Mouse (Mus musculus) lung, postnatal 0 days (tissue): ENCODE data around the gene Rxylt1.
A peak's percentile ranks its signal among the peaks of the same experiment; 100 is the strongest.

Experiments used
- CTCF ChIP-seq: IDR thresholded peaks from 2 replicates; pipeline ENCODE4 v1.5.1; 2016; ENCODE audit warnings: antibody characterized with exemption, mild to moderate bottlenecking
- EP300 ChIP-seq: IDR thresholded peaks from 2 replicates; pipeline ENCODE4 v1.6.1; 2016; ENCODE audit warnings: antibody characterized with exemption, mild to moderate bottlenecking, control low read depth

DNA sequence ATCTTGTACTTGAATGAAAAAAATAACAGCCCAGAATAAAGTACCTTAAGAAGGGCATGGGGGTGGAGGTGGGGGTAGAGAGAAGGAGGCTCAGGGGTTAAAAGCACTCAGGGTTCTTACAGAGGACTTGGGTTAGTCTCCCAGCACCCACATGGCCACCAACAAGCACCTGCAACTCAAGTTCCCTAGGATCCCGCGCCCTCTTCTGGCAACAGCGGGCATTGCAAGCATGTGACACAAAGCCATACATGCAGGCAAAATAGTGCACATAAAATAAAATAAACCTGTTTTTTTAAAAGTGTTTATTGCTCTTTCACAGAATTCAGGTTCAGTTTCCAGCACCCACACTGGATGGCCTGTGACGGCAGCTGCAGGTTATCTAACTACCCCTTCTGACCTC, 56.8 kb downstream of the Rxylt1 start:
- TF ChIP-seq EP300 (no peak), CTCF (peak; percentile 65)
